Mouse (Mus musculus): ENCODE data around the gene Ebf1.

GRCm38 (mm10) chr11:44606881-44607280 is 10.2 kb upstream of the Ebf1 start:
- TF ChIP-seq GATA1 (IDR thresholded peaks at IDR 0.05; ENCODE audit: low read length) = no peak
- no peak for TF ChIP-seq TAL1 (IDR thresholded peaks at IDR 0.05; ENCODE audit: low read length)

Data from erythroblast, embryonic 14.5 days (primary cell).